Mouse (Mus musculus) erythroblast, adult 5-6 weeks (primary cell): Measurements from ENCODE around the gene Wdr27. TPM values are rescaled to one million over a fixed set of nuclear protein-coding genes. Genes with fewer than 3 reads are reported as not detected.
"Not testable (repeated sequence)": the region's sequence is repeated elsewhere in the genome, so short reads cannot be mapped to it uniquely, and the experiment has no call there.

Source experiments
- ATAC-seq: replicated peaks from 2 replicates; pipeline ENCODE4 v1.8.0; 2016; ENCODE audit warnings: moderate number of reproducible peaks, mild to moderate bottlenecking, moderate TSS enrichment, inconsistent platforms; ENCODE audit not compliant: poor library complexity, low FRiP score, severe bottlenecking
- total RNA-seq, 2 experiments: library from RNA; stranded (forward) in 1 of 2; stranded (reverse) in 1 of 2; fragments of 150-400 nt in 1 of 2; fragments of 200-764, 138-1000 nt in 1 of 2; gene quantifications; 2 replicates each; pipeline versions ENCODE4 v1.2.3 to v1.2.4; 2015 to 2017; ENCODE audit warnings: low replicate concordance in 2 of 2

Wdr27 gene
- total RNA-seq, 2 experiments from 2014 or later: not detected

- not testable (repeated sequence) for ATAC-seq
These were observed 7.7 kb downstream of the Wdr27 start for GRCm38 (mm10) chr17:14935280-14935679.

- ATAC-seq: no peak
These were observed 11.5 kb downstream of the Wdr27 start for GRCm38 (mm10) chr17:14931469-14931868.

- ATAC-seq: no peak
These were observed 12.3 kb downstream of the Wdr27 start for GRCm38 (mm10) chr17:14930697-14931096.

GRCm38 (mm10) chr17:14928631-14929030 lies 14.3 kb downstream of the Wdr27 start:
- ATAC-seq: no peak

GRCm38 (mm10) chr17:14927644-14928218 lies 15.2 kb downstream of the Wdr27 start:
- ATAC-seq: no peak

GRCm38 (mm10) chr17:14921582-14921981 lies 21.4 kb downstream of the Wdr27 start:
- no peak for ATAC-seq

- no peak for ATAC-seq
These were observed 25.1 kb downstream of the Wdr27 start for GRCm38 (mm10) chr17:14917866-14918265.

- ATAC-seq: no peak
These were observed 28.6 kb downstream of the Wdr27 start for GRCm38 (mm10) chr17:14914401-14914800.

- no peak for ATAC-seq
These were observed 30.0 kb downstream of the Wdr27 start for GRCm38 (mm10) chr17:14912981-14913380.

- no peak for ATAC-seq
These were observed 30.5 kb downstream of the Wdr27 start for GRCm38 (mm10) chr17:14912420-14912819.

- no peak for ATAC-seq
These were observed 32.2 kb downstream of the Wdr27 start for GRCm38 (mm10) chr17:14910771-14911170.

- no peak for ATAC-seq
These were observed 33.6 kb downstream of the Wdr27 start for GRCm38 (mm10) chr17:14909331-14909730.

GRCm38 (mm10) chr17:14907136-14907535 lies 35.8 kb downstream of the Wdr27 start:
- no peak for ATAC-seq

- ATAC-seq: no peak
These were observed 36.3 kb downstream of the Wdr27 start for GRCm38 (mm10) chr17:14906611-14907010.

- 0 out of 2 replicates have a peak, but pooled peaks have one; percentile 38 for ATAC-seq
These were observed 38.2 kb downstream of the Wdr27 start for GRCm38 (mm10) chr17:14904637-14905265.

GRCm38 (mm10) chr17:14904206-14904605 lies 38.8 kb downstream of the Wdr27 start:
- ATAC-seq: no peak

GRCm38 (mm10) chr17:14903212-14903611 lies 39.7 kb downstream of the Wdr27 start:
- ATAC-seq: no peak

- ATAC-seq: no peak
These were observed 44.0 kb downstream of the Wdr27 start for GRCm38 (mm10) chr17:14898972-14899371.

- not testable (repeated sequence) for ATAC-seq
These were observed 47.9 kb downstream of the Wdr27 start for GRCm38 (mm10) chr17:14895058-14895457.

- ATAC-seq: no peak
These were observed 56.0 kb downstream of the Wdr27 start for GRCm38 (mm10) chr17:14886933-14887332.

GRCm38 (mm10) chr17:14874656-14875204 lies 68.2 kb downstream of the Wdr27 start:
- no peak for ATAC-seq
